Comparison of ENCODE assay signal across 9 mouse cellular contexts in the genomic region with DNA sequence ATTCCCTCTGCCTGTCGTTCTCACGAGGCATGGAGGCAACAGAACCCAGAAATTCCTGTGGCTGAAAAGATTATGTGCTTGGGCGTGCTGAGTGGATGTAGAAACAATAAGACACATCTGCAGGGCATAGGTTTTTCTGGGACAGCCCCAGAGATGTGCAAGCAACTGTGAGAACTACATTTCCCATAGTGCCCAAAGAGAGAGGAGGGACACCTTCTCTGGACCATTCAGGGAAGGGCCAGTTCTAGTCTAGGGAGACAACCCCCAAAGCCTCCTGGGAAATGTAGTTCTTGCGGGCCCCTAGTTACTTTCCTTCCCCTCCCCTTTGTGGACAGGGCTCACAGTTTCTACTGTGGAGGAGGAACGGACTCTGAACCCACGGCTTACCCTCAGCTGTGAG. TPM values are rescaled to one million over a fixed set of nuclear protein-coding genes. Genes with fewer than 3 reads are reported as not detected.
DNase-seq lines count a peak whose midpoint lies in the region; ATAC-seq and TF ChIP-seq lines count a peak whose summit lies in the region.
"Had no signal": no experiment of that assay in that cellular context is flagged by ENCODE, and none has a peak within 500 bp of the region (broad histone marks: within the 10 kb centered on the region; RNA-seq: fewer than 3 reads in every experiment).

No protein-coding gene starts in this region.

- peaks cover 27% of the 10 kb centered on the region for H3K4me1 ChIP-seq in heart, embryonic 13.5 days
- peaks cover 17% of the 10 kb centered on the region for H3K4me1 ChIP-seq in kidney, postnatal 0 days (replicated peaks; ENCODE audit: insufficient read depth, low read length)
- H3K4me1 ChIP-seq in megakaryocyte, embryonic 14.5 days = peaks cover 39% of the 10 kb centered on the region
- peaks cover 18% of the 10 kb centered on the region for H3K4me1 ChIP-seq in stomach, embryonic 15.5 days

- no peak overlapping the region for H3K4me2 ChIP-seq in heart, embryonic 13.5 days
- no peak overlapping the region for H3K4me2 ChIP-seq in kidney, postnatal 0 days (ENCODE audit: low read length)
- no peak overlapping the region for H3K4me2 ChIP-seq in stomach, embryonic 15.5 days

- peaks cover 45% of the 10 kb centered on the region for H3K27me3 ChIP-seq in heart, embryonic 13.5 days (replicated peaks)
- H3K27me3 ChIP-seq in kidney, postnatal 0 days (ENCODE audit: insufficient read depth, low read length) = peaks cover 13% of the 10 kb centered on the region
- peaks cover 4% of the 10 kb centered on the region for H3K27me3 ChIP-seq in megakaryocyte, embryonic 14.5 days (replicated peaks)
- H3K27me3 ChIP-seq in stomach, embryonic 15.5 days (replicated peaks) = peaks cover 21% of the 10 kb centered on the region; the same call in 1 of the 2 replicates

- ATAC-seq in common myeloid progenitor, adult 5-6 weeks (replicated peaks; ENCODE audit: low read depth, poor library complexity, severe bottlenecking) = peak; percentile 82
- peak; percentile 47; the same call in 1 of the 2 replicates for ATAC-seq in heart, embryonic 13.5 days (ENCODE audit: extremely low read depth, insufficient number of reproducible peaks, low FRiP score, low TSS enrichment)
- ATAC-seq in kidney, postnatal 0 days (replicated peaks; ENCODE audit: low FRiP score, low read depth) = peak; percentile 79
- ATAC-seq in stomach, embryonic 15.5 days (ENCODE audit: insufficient read depth, low FRiP score, low read depth) = peak; percentile 72

- peak; percentile 45 for DNase-seq in 3T3-L1 (ENCODE audit: low read depth, low spot score)
- DNase-seq in CD4-positive, CD25-positive, alpha-beta regulatory T cell, adult 2 months (ENCODE audit: low read depth, low spot score) = peak; percentile 89
- peak; percentile 85 for DNase-seq in kidney, postnatal 0 days (ENCODE audit: low spot score)
- DNase-seq in urinary bladder, postnatal 10 days (ENCODE audit: low spot score) = no peak

- H3K4me3 ChIP-seq in heart, embryonic 13.5 days = no peak overlapping the region
- no peak overlapping the region for H3K4me3 ChIP-seq in kidney, postnatal 0 days (replicated peaks; ENCODE audit: low read depth, low read length)
- H3K4me3 ChIP-seq in megakaryocyte, embryonic 14.5 days (replicated peaks) = peak overlapping the region; percentile 33
- no peak overlapping the region for H3K4me3 ChIP-seq in stomach, embryonic 15.5 days (replicated peaks)

- H3K9ac ChIP-seq in heart, embryonic 13.5 days = no peak overlapping the region
- no peak overlapping the region for H3K9ac ChIP-seq in kidney, postnatal 0 days (ENCODE audit: low read depth, low read length)
- no peak overlapping the region for H3K9ac ChIP-seq in stomach, embryonic 15.5 days

- no peaks in the 10 kb centered on the region for H3K36me3 ChIP-seq in heart, embryonic 13.5 days
- H3K36me3 ChIP-seq in kidney, postnatal 0 days (ENCODE audit: insufficient read depth, low read length) = 0 out of 2 replicates have a peak, but pooled peaks cover 3% of the 10 kb centered on the region
- peaks cover 11% of the 10 kb centered on the region for H3K36me3 ChIP-seq in megakaryocyte, embryonic 14.5 days (replicated peaks; ENCODE audit: low read length)
- H3K36me3 ChIP-seq in stomach, embryonic 15.5 days = no peaks in the 10 kb centered on the region

- WGBS in heart, embryonic 13.5 days = 38% methylated on average over 6 of the region's 6 CpGs
- WGBS in kidney, postnatal 0 days = 59% methylated on average over 6 of the region's 6 CpGs
- WGBS in stomach, embryonic 15.5 days = 51% methylated on average over 6 of the region's 6 CpGs

- H3K27ac ChIP-seq in heart, embryonic 13.5 days (replicated peaks) = no peak overlapping the region
- no peak overlapping the region for H3K27ac ChIP-seq in kidney, postnatal 0 days
- H3K27ac ChIP-seq in stomach, embryonic 15.5 days = no peak overlapping the region

- no peak for TF ChIP-seq CTCF in kidney, postnatal 0 days (IDR thresholded peaks at IDR 0.05; ENCODE audit: low read depth)

- no peaks in the 10 kb centered on the region for H3K9me3 ChIP-seq in heart, embryonic 13.5 days
- H3K9me3 ChIP-seq in kidney, postnatal 0 days (replicated peaks; ENCODE audit: low read length) = no peaks in the 10 kb centered on the region
- no peaks in the 10 kb centered on the region for H3K9me3 ChIP-seq in megakaryocyte, embryonic 14.5 days
- H3K9me3 ChIP-seq in stomach, embryonic 15.5 days = no peaks in the 10 kb centered on the region

RNA-seq across cellular contexts. Expression of gene Phldb3, which starts 2.5 kb away (rescaled TPM):
- 9.6 and 14.7 TPM in 2 replicates for total RNA-seq in common myeloid progenitor, adult 5-6 weeks (2017)
- polyA plus RNA-seq in heart, embryonic 13.5 days (2015; fragmentation: Nextera tagmentation; extraction: Ambion mirVana) = 0.05 TPM in 1 of 2 replicates, not detected in the other
- polyA plus RNA-seq in kidney, postnatal 0 days (2015; fragmentation: Nextera tagmentation; extraction: Ambion mirVana) = 0.11 and 0.20 TPM in 2 replicates
- polyA plus RNA-seq in megakaryocyte, embryonic 14.5 days (2012; ENCODE audit: insufficient read depth, low replicate concordance) = 2.0 and 8.9 TPM in 2 replicates
- 0.43 and 0.54 TPM in 2 replicates for polyA plus RNA-seq in stomach, embryonic 15.5 days (2015; fragmentation: Nextera tagmentation; extraction: Ambion mirVana)

RNA-seq across cellular contexts. Expression of gene Zfp575, which starts 20.6 kb away (rescaled TPM):
- total RNA-seq in common myeloid progenitor, adult 5-6 weeks (2017) = not detected in 2 replicates
- 0.78 and 0.88 TPM in 2 replicates for polyA plus RNA-seq in heart, embryonic 13.5 days (2015; fragmentation: Nextera tagmentation; extraction: Ambion mirVana)
- polyA plus RNA-seq in kidney, postnatal 0 days (2015; fragmentation: Nextera tagmentation; extraction: Ambion mirVana) = 4.0 and 4.3 TPM in 2 replicates
- polyA plus RNA-seq in megakaryocyte, embryonic 14.5 days (2012; ENCODE audit: insufficient read depth, low replicate concordance) = 0.30 TPM in 1 of 2 replicates, not detected in the other
- 4.3 and 5.0 TPM in 2 replicates for polyA plus RNA-seq in stomach, embryonic 15.5 days (2015; fragmentation: Nextera tagmentation; extraction: Ambion mirVana)

RNA-seq across cellular contexts. Expression of gene Ethe1, which starts 20.7 kb away (rescaled TPM):
- 13.2 and 14.6 TPM in 2 replicates for total RNA-seq in common myeloid progenitor, adult 5-6 weeks (2017)
- polyA plus RNA-seq in heart, embryonic 13.5 days (2015; fragmentation: Nextera tagmentation; extraction: Ambion mirVana) = 19.3 and 23.9 TPM in 2 replicates
- polyA plus RNA-seq in kidney, postnatal 0 days (2015; fragmentation: Nextera tagmentation; extraction: Ambion mirVana) = 43.7 and 43.8 TPM in 2 replicates
- polyA plus RNA-seq in megakaryocyte, embryonic 14.5 days (2012; ENCODE audit: insufficient read depth, low replicate concordance) = 14.5 and 17.5 TPM in 2 replicates
- polyA plus RNA-seq in stomach, embryonic 15.5 days (2015; fragmentation: Nextera tagmentation; extraction: Ambion mirVana) = 31.1 and 37.1 TPM in 2 replicates

RNA-seq across cellular contexts. Expression of gene Lypd3, which starts 28.3 kb away (rescaled TPM):
- not detected in 2 replicates for total RNA-seq in common myeloid progenitor, adult 5-6 weeks (2017)
- 0.09 and 0.20 TPM in 2 replicates for polyA plus RNA-seq in heart, embryonic 13.5 days (2015; fragmentation: Nextera tagmentation; extraction: Ambion mirVana)
- 0.68 and 0.88 TPM in 2 replicates for polyA plus RNA-seq in kidney, postnatal 0 days (2015; fragmentation: Nextera tagmentation; extraction: Ambion mirVana)
- not detected in 2 replicates for polyA plus RNA-seq in megakaryocyte, embryonic 14.5 days (2012; ENCODE audit: insufficient read depth, low replicate concordance)
- polyA plus RNA-seq in stomach, embryonic 15.5 days (2015; fragmentation: Nextera tagmentation; extraction: Ambion mirVana) = 22.6 and 42.2 TPM in 2 replicates
- total RNA-seq: gastrocnemius, adult 8-10 months had no signal
